Mouse (Mus musculus) testis, adult 2 months (tissue): ENCODE results near the gene Hsd11b2.

Experiments used
- CTCF ChIP-seq: fragments of 200-500 bp; IDR thresholded peaks from 2 replicates; pipeline ENCODE4 v1.5.1; 2012; ENCODE audit warnings: low read depth, mild to moderate bottlenecking, inconsistent platforms, low read length, moderate library complexity; ENCODE audit not compliant: control insufficient read depth, insufficient read depth, insufficient replicate concordance
- POLR2A ChIP-seq: fragments of 200-500 bp; IDR thresholded peaks from 2 replicates; pipeline ENCODE4 v1.6.1; 2012; ENCODE audit warnings: low read depth, mild to moderate bottlenecking, inconsistent platforms, low read length, moderate library complexity; ENCODE audit not compliant: control insufficient read depth

GRCm38 (mm10) chr8:105522890-105523289, 4.3 kb downstream of the Hsd11b2 start:
- no peak for TF ChIP-seq POLR2A
- TF ChIP-seq CTCF, result no peak
